Mouse (Mus musculus) left cerebral cortex, adult 9 months (tissue): ENCODE results near the gene Elovl5.
A peak's percentile ranks its signal among the peaks of the same experiment; 100 is the strongest.

Experiments
- DNase-seq, 2 experiments: peaks; one replicate each; pipeline ENCODE4 v3.0.0; 2022; ENCODE audit warnings: low spot score in 2 of 2

The Elovl5 gene

GRCm38 (mm10) chr9:77928769-77929168 is 11.6 kb downstream of the Elovl5 start:
- DNase-seq, result no peak

DNA sequence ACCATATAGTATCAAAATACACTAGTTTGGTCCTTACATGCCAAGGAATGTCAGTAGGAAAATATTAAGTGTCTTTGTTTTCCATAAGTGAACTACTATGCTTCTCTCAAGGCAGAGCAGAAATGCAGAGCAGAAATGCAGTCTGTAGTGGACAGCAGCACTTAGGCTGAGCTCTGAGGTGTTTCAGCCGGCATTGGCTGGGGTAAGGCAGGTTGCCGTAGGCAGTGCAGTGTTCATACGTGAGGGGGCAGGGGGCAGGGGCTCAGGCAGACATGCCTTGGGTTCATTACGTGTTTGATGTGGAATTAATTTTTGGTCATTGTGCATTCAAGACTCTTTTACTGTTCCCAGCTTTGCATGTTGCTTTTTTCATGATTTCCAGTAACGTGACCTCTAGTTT is 12.1 kb downstream of the Elovl5 start:
- DNase-seq, result no peak

DNA sequence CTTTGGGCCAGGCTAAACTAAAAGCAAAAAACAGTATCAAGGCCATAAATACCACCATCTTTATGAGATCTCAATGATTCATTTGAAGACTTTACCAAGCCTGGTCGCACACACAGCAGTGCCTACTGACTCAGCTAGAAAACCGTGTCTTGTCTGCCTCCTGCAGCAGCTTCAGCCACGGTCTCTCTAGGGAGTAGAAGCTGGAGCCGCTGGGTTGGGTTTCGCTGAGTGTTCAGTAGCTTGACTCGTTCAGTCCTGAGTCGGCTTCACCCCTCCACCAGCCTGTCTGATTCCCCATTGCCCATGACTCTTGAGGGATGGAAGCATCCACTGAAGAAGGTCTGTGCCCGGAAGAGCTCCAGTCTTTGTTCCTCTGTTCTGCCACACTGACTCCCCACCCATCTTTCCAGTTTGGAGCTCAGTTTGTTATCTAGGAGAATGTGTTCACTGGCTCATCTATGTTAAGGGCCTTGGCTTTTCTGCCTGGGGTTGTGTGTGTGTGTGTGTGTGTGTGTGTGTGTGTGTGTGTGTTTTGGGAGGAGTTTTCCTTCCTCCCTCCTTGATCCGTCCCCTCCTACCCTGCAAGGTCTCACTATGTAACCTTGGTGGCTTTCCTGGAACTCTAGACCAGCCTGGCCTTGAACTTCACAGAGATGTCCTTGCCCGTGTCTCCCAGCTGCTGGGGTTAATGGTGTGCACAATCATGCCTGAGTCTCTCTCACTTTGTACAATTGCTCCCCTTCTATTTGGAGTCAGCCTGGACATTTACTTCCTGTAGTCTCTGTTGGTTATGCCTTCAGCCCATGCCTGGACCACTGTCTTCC is 13.1 kb downstream of the Elovl5 start:
- no peak for DNase-seq

DNA sequence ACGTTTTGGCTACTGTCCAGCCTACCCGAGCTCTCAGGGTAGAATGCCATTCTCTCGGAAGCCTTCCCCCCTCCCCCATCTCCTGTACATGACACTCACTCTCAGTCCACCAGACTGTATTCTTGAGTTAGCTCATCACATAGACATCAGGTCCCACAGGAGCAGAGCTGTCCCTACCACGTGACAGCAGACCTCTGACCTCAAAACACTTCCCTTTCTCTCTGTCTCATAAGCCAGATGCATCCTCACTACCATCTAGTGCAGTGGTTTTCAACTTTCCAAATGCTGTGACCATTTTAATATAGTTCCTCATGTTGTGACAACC is 13.7 kb downstream of the Elovl5 start:
- no peak for DNase-seq

- no peak for DNase-seq
These were observed 14.6 kb downstream of the Elovl5 start for GRCm38 (mm10) chr9:77931740-77932139.

DNA sequence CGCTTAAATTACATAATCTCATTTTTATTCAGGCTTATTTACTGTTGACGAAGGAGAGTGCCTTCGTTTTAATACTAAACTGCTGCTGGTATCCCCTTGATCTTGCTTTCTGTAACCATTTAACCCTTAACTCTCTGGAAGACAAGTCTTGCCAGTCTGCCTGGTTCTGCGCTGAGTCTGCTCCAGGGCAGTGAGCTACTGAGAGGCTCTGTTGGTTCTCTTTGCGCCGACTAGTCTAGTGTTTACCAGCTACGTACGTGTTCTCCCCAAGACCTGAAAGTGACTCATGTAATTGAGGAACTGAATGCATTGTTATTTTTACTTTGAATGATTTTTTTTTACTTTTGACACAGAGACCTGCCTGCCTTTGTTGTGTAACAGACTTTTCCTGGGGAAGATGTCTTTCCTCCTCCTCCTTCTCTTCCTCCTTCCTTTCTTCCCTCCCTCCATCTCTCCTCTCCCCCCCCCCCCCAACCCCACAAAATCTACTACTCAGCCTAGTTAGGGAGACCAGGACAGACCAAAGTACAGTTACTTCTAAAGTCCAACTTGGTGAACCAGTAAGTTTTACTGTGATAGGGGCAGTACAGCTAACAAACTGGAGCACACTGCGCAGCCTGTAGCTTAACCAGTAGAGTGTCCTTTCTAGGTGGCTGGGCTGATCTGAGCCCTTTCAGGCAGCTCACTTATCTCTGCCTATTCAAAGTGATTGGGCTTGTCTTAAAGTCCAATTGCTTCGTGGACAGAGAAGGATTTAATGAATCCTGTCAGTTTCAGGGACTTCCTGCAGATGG is 18.9 kb downstream of the Elovl5 start:
- no peak for DNase-seq

DNA sequence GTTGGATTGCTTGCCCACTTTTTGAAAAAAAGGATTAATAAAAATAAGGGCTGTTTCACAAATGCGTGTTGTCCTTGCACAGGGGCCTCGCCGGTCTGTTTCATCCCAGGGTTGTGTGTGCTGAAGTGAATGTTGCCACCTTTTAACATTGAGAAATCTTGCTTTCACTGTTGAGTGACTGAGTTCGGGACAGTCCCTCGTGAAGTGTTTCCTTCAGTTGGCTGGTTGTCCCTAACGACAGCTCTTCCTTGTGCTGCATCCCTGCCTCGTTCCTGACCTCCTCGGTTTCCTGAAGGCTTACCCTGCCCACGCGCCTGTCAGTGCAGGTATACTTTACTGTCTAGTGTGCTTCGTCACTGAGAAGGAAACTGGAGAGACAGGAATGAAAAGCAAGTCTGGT is 20.7 kb downstream of the Elovl5 start:
- no peak for DNase-seq

GRCm38 (mm10) chr9:77938761-77939553 is 21.8 kb downstream of the Elovl5 start:
- peak in 1 of 2 experiments; percentile 28 for DNase-seq

GRCm38 (mm10) chr9:77939554-77939920 is 22.4 kb downstream of the Elovl5 start:
- no peak for DNase-seq

GRCm38 (mm10) chr9:77941058-77941457 is 23.9 kb downstream of the Elovl5 start:
- no peak for DNase-seq

DNA sequence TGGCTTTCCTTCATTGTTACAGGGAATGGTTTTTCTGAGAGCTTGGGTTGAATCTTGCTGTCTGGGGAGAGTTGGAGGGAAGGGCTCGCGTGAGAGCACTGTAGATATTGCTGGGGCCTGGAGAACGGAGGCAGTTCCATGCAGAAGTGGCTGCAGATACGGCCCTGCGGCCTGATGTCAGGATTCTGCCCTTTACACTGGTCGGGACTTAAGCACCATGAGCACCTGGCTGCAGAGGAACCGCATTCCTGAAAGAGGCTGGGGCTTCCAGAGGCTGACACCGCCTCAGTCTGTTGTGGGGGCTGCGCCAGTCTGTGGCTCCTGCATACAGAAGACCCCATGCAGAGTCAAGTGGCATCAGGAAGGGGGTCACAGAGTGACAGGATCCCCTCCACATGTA is 24.7 kb downstream of the Elovl5 start:
- DNase-seq, result no peak

GRCm38 (mm10) chr9:77942411-77942810 is 25.2 kb downstream of the Elovl5 start:
- DNase-seq, result no peak

DNA sequence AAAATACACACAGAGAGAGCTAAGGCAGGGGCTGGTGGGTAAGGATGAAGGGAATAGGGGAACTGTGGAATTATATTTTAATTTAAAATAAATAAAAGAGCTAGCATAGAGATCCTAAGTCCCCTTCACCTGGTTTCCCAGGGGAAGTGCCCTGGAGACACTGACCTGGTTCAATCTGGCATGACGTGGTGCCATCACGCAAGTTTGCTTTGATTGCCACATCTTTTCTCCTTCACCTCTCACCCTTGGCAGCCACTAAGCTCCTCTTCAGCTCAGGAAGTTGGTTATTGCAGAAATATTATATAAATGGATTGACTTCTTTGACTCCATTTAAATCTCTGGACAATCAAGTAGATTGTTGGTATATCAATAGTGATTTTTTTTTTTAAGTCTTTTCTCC is 26.2 kb downstream of the Elovl5 start:
- DNase-seq, result no peak

GRCm38 (mm10) chr9:77944195-77944594 is 27.0 kb downstream of the Elovl5 start:
- DNase-seq, result no peak

GRCm38 (mm10) chr9:77945792-77946666 is 28.9 kb downstream of the Elovl5 start:
- no peak for DNase-seq

GRCm38 (mm10) chr9:77948214-77948613 is 31.1 kb downstream of the Elovl5 start:
- DNase-seq, result no peak

GRCm38 (mm10) chr9:77949753-77950268 is 32.6 kb downstream of the Elovl5 start:
- DNase-seq, result no peak

DNA sequence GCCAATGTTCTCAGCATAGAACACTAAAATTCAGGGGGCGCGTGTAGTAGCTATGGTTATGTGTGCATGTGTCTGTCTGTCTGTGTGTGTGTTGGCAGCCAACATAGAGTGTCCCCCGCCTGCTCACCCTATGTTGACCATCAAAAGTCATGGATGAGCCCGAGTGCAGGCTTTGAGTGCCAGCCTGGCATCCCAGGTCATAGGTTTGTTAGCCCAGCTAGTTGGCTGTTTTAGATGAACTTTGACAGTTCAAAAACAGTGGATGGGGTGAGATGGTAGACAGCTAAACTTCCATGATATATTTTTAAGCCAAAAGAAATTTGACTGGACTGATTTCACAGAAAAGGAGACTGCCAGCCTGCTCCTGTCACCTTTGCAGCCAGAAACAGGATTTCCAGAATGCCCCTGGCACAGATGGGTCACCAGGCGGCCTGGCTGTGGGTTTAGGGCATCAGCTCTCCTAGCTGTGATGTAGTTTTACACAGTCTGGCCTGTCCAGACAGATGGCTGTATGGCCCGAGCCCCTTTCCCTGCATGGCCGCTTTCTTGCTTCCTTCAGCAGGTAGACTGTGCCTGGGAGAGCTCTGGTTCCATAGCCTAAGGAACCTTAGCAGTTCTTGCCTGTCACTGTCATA is 33.8 kb downstream of the Elovl5 start:
- no peak for DNase-seq

- no peak for DNase-seq
These were observed 34.8 kb downstream of the Elovl5 start for GRCm38 (mm10) chr9:77951971-77952370.

DNA sequence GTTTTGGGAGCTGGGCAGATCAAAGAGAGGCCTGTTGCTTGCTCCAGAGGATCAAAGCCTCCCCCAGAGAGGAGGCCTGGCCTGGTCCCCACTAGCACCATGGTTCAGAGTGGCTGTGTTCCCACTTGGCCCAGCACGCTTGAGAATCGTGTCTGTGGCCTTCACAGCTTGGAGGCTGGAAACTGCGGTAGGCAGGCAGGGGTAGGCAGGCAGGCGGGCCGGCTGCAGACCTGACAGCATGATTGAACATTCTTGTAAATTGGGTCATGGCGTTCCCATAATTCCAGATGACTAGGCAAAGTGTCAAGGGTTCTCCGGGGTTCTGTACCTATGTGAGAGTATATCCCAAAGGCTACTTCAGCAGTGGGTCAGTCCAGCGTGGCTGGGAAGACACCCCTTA is 35.9 kb downstream of the Elovl5 start:
- no peak for DNase-seq

DNA sequence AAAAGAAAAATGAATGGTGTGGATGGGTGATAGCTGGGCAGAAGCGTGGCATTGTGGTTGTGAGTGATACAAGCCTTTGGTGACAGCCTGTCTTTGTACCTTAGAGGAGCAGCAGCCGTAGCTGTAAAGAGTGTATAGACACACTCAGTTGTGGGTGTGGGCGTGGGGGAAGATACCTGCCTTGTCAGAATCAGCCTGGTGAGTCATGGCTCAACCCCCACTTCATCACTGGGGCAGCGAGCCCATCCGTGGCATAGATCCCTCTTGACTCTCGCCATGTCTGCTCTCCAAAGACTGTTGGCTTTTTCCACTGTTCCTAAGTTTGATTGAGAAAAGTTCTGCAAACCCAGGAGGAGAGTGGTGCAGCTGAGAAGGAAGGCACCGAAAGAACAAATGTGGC is 37.3 kb downstream of the Elovl5 start:
- DNase-seq, result no peak
